Mouse (Mus musculus) lung, postnatal 0 days (tissue): ENCODE data around the gene Gpr39.

Experiments
- CTCF ChIP-seq: IDR thresholded peaks from 2 replicates; pipeline ENCODE4 v1.5.1; 2016; ENCODE audit warnings: antibody characterized with exemption, mild to moderate bottlenecking
- EP300 ChIP-seq: IDR thresholded peaks from 2 replicates; pipeline ENCODE4 v1.6.1; 2016; ENCODE audit warnings: antibody characterized with exemption, mild to moderate bottlenecking, control low read depth

- TF ChIP-seq EP300 (no peak), CTCF (no peak)
Observed at GRCm38 (mm10) chr1:125721104-125721758, 44.4 kb downstream of the Gpr39 start.
